Mouse (Mus musculus): ENCODE data around the gene Snd1.

DNA sequence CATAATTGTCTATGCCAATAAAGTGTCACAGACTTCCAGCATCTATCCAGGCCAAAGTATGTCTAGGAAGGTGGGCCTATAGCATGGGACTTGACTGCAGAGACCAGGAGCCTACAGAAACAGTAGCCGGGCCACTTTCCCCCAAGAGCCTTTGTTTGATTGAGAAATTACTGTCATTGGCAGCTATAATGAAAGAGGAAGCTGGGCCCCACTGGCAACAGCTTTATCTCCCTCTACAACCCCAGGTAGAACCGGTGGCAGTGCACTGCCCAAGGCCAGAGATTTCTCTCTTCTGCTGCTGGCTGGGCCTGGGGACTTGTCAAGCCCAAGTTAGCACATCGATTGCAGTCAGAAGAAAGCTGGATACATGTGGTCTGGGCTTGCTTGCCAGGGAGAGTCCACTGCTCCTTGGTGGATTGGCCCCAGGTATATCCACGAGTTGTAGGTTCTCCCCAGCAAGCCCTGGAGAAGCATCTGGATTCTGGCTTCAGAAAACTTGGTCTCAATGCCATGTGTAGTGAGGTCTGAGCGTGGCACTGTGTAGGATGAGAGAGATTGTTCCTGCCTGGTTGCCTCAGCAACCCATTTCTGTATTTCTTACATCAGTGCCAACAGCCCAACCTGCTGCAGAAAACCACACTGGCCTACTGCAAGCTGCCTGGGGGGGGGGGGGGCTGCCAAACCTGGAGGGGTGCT lies 396.9 kb downstream of the Snd1 start:
- TF ChIP-seq POLR2A (IDR thresholded peaks at IDR 0.05; ENCODE audit: borderline replicate concordance, low read depth, low read length) (no peak), CTCF (IDR thresholded peaks at IDR 0.05; ENCODE audit: low read depth, low read length) (no peak)
